Mouse (Mus musculus): ENCODE measurements around the gene Cep97.

DNA sequence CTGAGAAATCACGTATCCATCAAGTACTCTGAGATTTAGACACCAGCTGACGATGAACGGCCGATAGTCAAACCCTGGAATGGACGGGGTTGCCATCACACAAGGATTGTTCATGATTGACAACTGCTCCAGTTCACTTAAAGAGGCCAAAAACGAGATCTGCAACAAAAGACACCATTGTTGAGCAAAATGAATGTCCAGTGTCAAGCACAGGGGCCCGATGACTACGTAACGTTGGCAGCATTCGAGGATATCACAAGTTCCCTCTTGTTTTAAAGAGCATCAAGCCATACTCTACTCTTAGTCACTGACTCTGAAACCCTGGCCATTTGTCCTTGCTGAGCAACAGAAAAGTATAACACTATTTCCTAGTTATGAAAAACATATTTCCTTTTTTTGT lies 12.6 kb downstream of the Cep97 start:
- TF ChIP-seq CTCF (IDR thresholded peaks at IDR 0.05; ENCODE audit: borderline replicate concordance, control insufficient read depth, extremely low read depth, insufficient read depth, low read length, poor library complexity) = no peak
- TF ChIP-seq POLR2A (IDR thresholded peaks at IDR 0.05; ENCODE audit: control insufficient read depth, extremely low read depth, insufficient read depth, low read length, poor library complexity) = no peak
